ENCODE assay signal across 28 mouse cellular contexts in the genomic region with DNA sequence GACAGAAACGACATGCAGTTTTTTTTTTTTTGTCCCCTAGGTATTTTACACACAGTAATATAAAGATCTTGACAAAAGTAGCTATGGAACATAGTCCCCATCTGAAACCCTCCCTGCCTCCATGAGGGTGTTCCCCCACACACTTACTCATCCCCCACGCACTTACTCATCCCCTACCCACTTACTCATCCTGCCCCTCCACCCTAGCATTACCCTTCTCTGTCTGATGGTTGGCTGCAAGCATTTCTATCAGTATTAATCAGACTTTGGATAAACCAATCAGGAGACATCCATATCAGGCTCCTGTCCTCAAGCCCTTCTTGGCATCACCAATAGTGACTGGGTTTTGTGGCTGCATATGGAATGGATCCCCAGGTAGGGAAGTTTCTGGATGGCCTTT. TPM values are rescaled to one million over a fixed set of nuclear protein-coding genes. Genes with fewer than 3 reads are reported as not detected.
DNase-seq lines count a peak whose midpoint lies in the region; ATAC-seq and TF ChIP-seq lines count a peak whose summit lies in the region.
"Had no signal": no experiment of that assay in that cellular context is flagged by ENCODE, and none has a peak within 500 bp of the region (broad histone marks: within the 10 kb centered on the region; RNA-seq: fewer than 3 reads in every experiment).

No protein-coding gene starts in this region.

- H3K4me3 ChIP-seq in myocyte, result no peak overlapping the region
- H3K4me3 ChIP-seq in forebrain, embryonic 15.5 days, result no peak overlapping the region
- no peak overlapping the region for H3K4me3 ChIP-seq in gastrocnemius, adult 2 months
- H3K4me3 ChIP-seq: embryonic facial prominence, embryonic 13.5 days; embryonic facial prominence, embryonic 15.5 days; erythroblast, embryonic 14.5 days; forebrain, embryonic 10.5 days; forebrain, embryonic 12.5 days had no signal

- DNase-seq in 3T3-L1 (ENCODE audit: low read depth, low spot score) (peak; percentile 72), NIH3T3 (ENCODE audit: low read depth) (peak; percentile 64)
- no peak for DNase-seq in gastrocnemius, adult 2 months
- DNase-seq: adrenal gland, adult 2 months; adrenal gland, postnatal 10 days; adrenal gland, postnatal 25 days; cerebellum, adult 11 months; cerebellum, adult 18-20 months; cerebellum, adult 8-10 months; cerebellum, adult 9-11 months; cerebellum, postnatal 14 days; cerebellum, postnatal 36 days; embryo, embryonic 11 days; forebrain, postnatal 0 days had no signal

- TF ChIP-seq CTCF in gastrocnemius, adult 2 months (IDR thresholded peaks at IDR 0.05), result no peak

- H3K27me3 ChIP-seq in myocyte (ENCODE audit: control insufficient read depth, insufficient read depth, insufficient read length), result no peaks in the 10 kb centered on the region
- no peaks in the 10 kb centered on the region for H3K27me3 ChIP-seq in forebrain, embryonic 15.5 days
- H3K27me3 ChIP-seq: CH12.LX; embryonic facial prominence, embryonic 13.5 days; embryonic facial prominence, embryonic 15.5 days; forebrain, embryonic 12.5 days had no signal

- WGBS in forebrain, embryonic 15.5 days, result 75% methylated on average over 2 of the region's 2 CpGs

- H3K36me3 ChIP-seq in myocyte (ENCODE audit: control insufficient read depth, insufficient read depth), result no peaks in the 10 kb centered on the region
- H3K36me3 ChIP-seq in forebrain, embryonic 15.5 days, result no peaks in the 10 kb centered on the region
- H3K36me3 ChIP-seq: embryonic facial prominence, embryonic 13.5 days; embryonic facial prominence, embryonic 15.5 days; forebrain, embryonic 10.5 days; forebrain, embryonic 12.5 days; G1E had no signal

- no peak overlapping the region for H3ac ChIP-seq in myocyte (ENCODE audit: control insufficient read depth, insufficient read length)

- ATAC-seq in forebrain, embryonic 15.5 days (replicated peaks), result no peak
- ATAC-seq: CD4-positive, CD25-positive, alpha-beta regulatory T cell, adult 4 months; forebrain, embryonic 14.5 days; forebrain, postnatal 0 days had no signal

- no peaks in the 10 kb centered on the region for H3K79me2 ChIP-seq in myocyte (ENCODE audit: control insufficient read depth, insufficient read depth)

- TF ChIP-seq POLR2A in myocyte (IDR thresholded peaks at IDR 0.05; ENCODE audit: insufficient read length, low read depth), result no peak

- H3K9ac ChIP-seq in forebrain, embryonic 15.5 days (replicated peaks), result no peak overlapping the region
- H3K9ac ChIP-seq: embryonic facial prominence, embryonic 13.5 days; embryonic facial prominence, embryonic 15.5 days; forebrain, embryonic 12.5 days; forebrain, postnatal 0 days had no signal

- no peaks in the 10 kb centered on the region for H3K9me3 ChIP-seq in forebrain, embryonic 15.5 days
- H3K9me3 ChIP-seq: embryonic facial prominence, embryonic 13.5 days; embryonic facial prominence, embryonic 15.5 days; G1E had no signal

- peak overlapping the region; percentile 12 for H3K4me2 ChIP-seq in myocyte (ENCODE audit: low read depth)
- no peak overlapping the region for H3K4me2 ChIP-seq in forebrain, embryonic 15.5 days (replicated peaks)
- H3K4me2 ChIP-seq: embryonic facial prominence, embryonic 13.5 days; embryonic facial prominence, embryonic 15.5 days; forebrain, embryonic 12.5 days had no signal

- no peaks in the 10 kb centered on the region for H3K4me1 ChIP-seq in forebrain, embryonic 15.5 days
- H3K4me1 ChIP-seq: embryonic facial prominence, embryonic 13.5 days; embryonic facial prominence, embryonic 15.5 days; forebrain, embryonic 10.5 days; forebrain, embryonic 12.5 days had no signal

- H3K27ac ChIP-seq in forebrain, embryonic 15.5 days (replicated peaks), result no peak overlapping the region
- no peak overlapping the region for H3K27ac ChIP-seq in gastrocnemius, adult 2 months
- H3K27ac ChIP-seq: embryonic facial prominence, embryonic 13.5 days; embryonic facial prominence, embryonic 15.5 days; forebrain, embryonic 10.5 days; forebrain, embryonic 12.5 days had no signal

- intact Hi-C loops in gastrocnemius, adult 2 months (cut with DNase I), result no loop called here

TF ChIP-seq in myocyte, 11 proteins besides CTCF, POLR2A, EP300 and RAD21:
- TF ChIP-seq E2F4 (IDR thresholded peaks at IDR 0.05; ENCODE audit: insufficient read depth) (no peak), MAX (IDR thresholded peaks at IDR 0.05; ENCODE audit: low read depth) (no peak), TCF12 (IDR thresholded peaks at IDR 0.05; ENCODE audit: insufficient read depth, poor library complexity, severe bottlenecking) (no peak), TCF3 (IDR thresholded peaks at IDR 0.05; ENCODE audit: insufficient read length, low read depth) (no peak), POLR2AphosphoS2 (IDR thresholded peaks at IDR 0.05; ENCODE audit: insufficient read length, low read depth) (no peak), REST (IDR thresholded peaks at IDR 0.05; ENCODE audit: insufficient read depth, insufficient read length) (no peak), USF1 (IDR thresholded peaks at IDR 0.05; ENCODE audit: low read depth) (no peak), CEBPB (IDR thresholded peaks at IDR 0.05; ENCODE audit: insufficient read depth, poor library complexity, severe bottlenecking) (no peak), MYOG (IDR thresholded peaks at IDR 0.05; ENCODE audit: control insufficient read depth in 1 of 3, insufficient read depth in 1 of 3, insufficient read length in 2 of 3, low read depth in 2 of 3) (no peak), SRF (IDR thresholded peaks at IDR 0.05; ENCODE audit: control insufficient read depth, insufficient read length, low read depth) (no peak), MYOD1 (IDR thresholded peaks at IDR 0.05; ENCODE audit: control insufficient read depth in 1 of 3, insufficient read length in 2 of 3, low read depth in 2 of 3) (no peak)

RNA-seq across cellular contexts. Expression of a gene that starts 0.8 kb away (rescaled TPM):
- 0.02 TPM for polyA plus RNA-seq in myocyte (2012; fragmentation: generic; extraction: Trizol)
- polyA plus RNA-seq in forebrain, embryonic 15.5 days (2015; fragmentation: Nextera tagmentation; extraction: Ambion mirVana), result not detected in 2 replicates
- not detected for total RNA-seq in gastrocnemius, adult 2 months (2021)
- total RNA-seq: adrenal gland, adult 2 months; adrenal gland, postnatal 10 days; adrenal gland, postnatal 25 days; CH12.LX; common myeloid progenitor, adult 5-6 weeks; forebrain, postnatal 0 days had no signal
- polyA plus RNA-seq: adrenal gland, adult 2 months; brain, embryonic 14.5 days; CD4-positive, CD25-positive, alpha-beta regulatory T cell, adult 4 months; embryonic facial prominence, embryonic 11.5 days; embryonic facial prominence, embryonic 13.5 days; embryonic facial prominence, embryonic 15.5 days; erythroblast, embryonic 14.5 days; forebrain, embryonic 10.5 days; forebrain, embryonic 12.5 days; forebrain, embryonic 14.5 days; forebrain, postnatal 0 days; G1E had no signal

RNA-seq across cellular contexts. Expression of a gene that starts 0.8 kb away (rescaled TPM):
- 0.04 TPM for polyA plus RNA-seq in myocyte (2012; fragmentation: generic; extraction: Trizol)
- polyA plus RNA-seq in forebrain, embryonic 15.5 days (2015; fragmentation: Nextera tagmentation; extraction: Ambion mirVana), result not detected in 2 replicates
- not detected for total RNA-seq in gastrocnemius, adult 2 months (2021)
- total RNA-seq: adrenal gland, adult 2 months; adrenal gland, postnatal 10 days; adrenal gland, postnatal 25 days; common myeloid progenitor, adult 5-6 weeks; forebrain, postnatal 0 days had no signal
- polyA plus RNA-seq: adrenal gland, adult 2 months; brain, embryonic 14.5 days; embryonic facial prominence, embryonic 11.5 days; embryonic facial prominence, embryonic 13.5 days; forebrain, embryonic 10.5 days; forebrain, embryonic 12.5 days; forebrain, embryonic 14.5 days; forebrain, postnatal 0 days; G1E had no signal

RNA-seq across cellular contexts. Expression of a gene that starts 6.5 kb away (rescaled TPM):
- not detected for polyA plus RNA-seq in myocyte (2012; fragmentation: generic; extraction: Trizol)
- polyA plus RNA-seq in forebrain, embryonic 15.5 days (2015; fragmentation: Nextera tagmentation; extraction: Ambion mirVana), result not detected in 2 replicates
- not detected for total RNA-seq in gastrocnemius, adult 2 months (2021)
- total RNA-seq: adrenal gland, adult 2 months; adrenal gland, postnatal 10 days; adrenal gland, postnatal 25 days; CH12.LX; common myeloid progenitor, adult 5-6 weeks; forebrain, postnatal 0 days had no signal
- polyA plus RNA-seq: adrenal gland, adult 2 months; brain, embryonic 14.5 days; CD4-positive, CD25-positive, alpha-beta regulatory T cell, adult 4 months; embryonic facial prominence, embryonic 11.5 days; embryonic facial prominence, embryonic 13.5 days; embryonic facial prominence, embryonic 15.5 days; erythroblast, embryonic 14.5 days; forebrain, embryonic 10.5 days; forebrain, embryonic 12.5 days; forebrain, embryonic 14.5 days; forebrain, postnatal 0 days; G1E had no signal
